Mouse (Mus musculus) G1E (cell line): ENCODE data around the gene Igfn1.

Experiments used
- CTCF ChIP-seq: IDR thresholded peaks from 2 replicates; pipeline ENCODE4 v1.5.1; 2012; ENCODE audit warnings: low read depth, low read length, inconsistent platforms, mixed read lengths
- TAL1 ChIP-seq: conservative IDR thresholded peaks from 2 replicates; pipeline ENCODE4 v1.6.1; 2012; ENCODE audit warnings: low read depth, low read length, inconsistent platforms, mixed read lengths

- TF ChIP-seq CTCF: no peak
- TF ChIP-seq TAL1: no peak
These were observed 12.4 kb upstream of the Igfn1 start for GRCm38 (mm10) chr1:136018390-136019189.
